In genomic region chr5:119831791-119832478, GRCm38 (mm10) we compare ENCODE assay signal across 12 mouse cellular contexts. TPM values are rescaled to one million over a fixed set of nuclear protein-coding genes. Genes with fewer than 3 reads are reported as not detected.
A peak's percentile ranks its signal among the peaks of the same experiment; 100 is the strongest.
DNase-seq lines count a peak whose midpoint lies in the region; ATAC-seq and TF ChIP-seq lines count a peak whose summit lies in the region.
"Had no signal": no experiment of that assay in that cellular context is flagged by ENCODE, and none has a peak within 500 bp of the region (broad histone marks: within the 10 kb centered on the region; RNA-seq: fewer than 3 reads in every experiment).

No protein-coding gene starts in this region.

- 2% methylated on average over 25 of the region's 25 CpGs for WGBS in lung, embryonic 14.5 days
- WGBS in embryonic facial prominence, embryonic 11.5 days = under 1% methylated on average over 25 of the region's 25 CpGs
- WGBS in intestine, embryonic 14.5 days = 3% methylated on average over 25 of the region's 25 CpGs
- under 1% methylated on average over 25 of the region's 25 CpGs for WGBS in lung, postnatal 0 days

- TF ChIP-seq CTCF in lung, embryonic 14.5 days (IDR thresholded peaks at IDR 0.05; ENCODE audit: low read depth) = peak; percentile 6; the same call in 1 of the 2 replicates
- TF ChIP-seq CTCF in lung, postnatal 0 days (IDR thresholded peaks at IDR 0.05) = 0 out of 2 replicates have a peak, but pooled peaks have one; percentile 7

- H3K9me3 ChIP-seq in lung, embryonic 14.5 days (ENCODE audit: low read depth, low read length) = no peaks in the 10 kb centered on the region
- no peaks in the 10 kb centered on the region for H3K9me3 ChIP-seq in embryonic facial prominence, embryonic 11.5 days (replicated peaks; ENCODE audit: control insufficient read depth, low read length)
- no peaks in the 10 kb centered on the region for H3K9me3 ChIP-seq in intestine, embryonic 14.5 days (ENCODE audit: control insufficient read depth, low read length)
- H3K9me3 ChIP-seq in lung, postnatal 0 days (ENCODE audit: low read length) = no peaks in the 10 kb centered on the region

- peaks cover 3% of the 10 kb centered on the region; the same call in 1 of the 2 replicates for H3K4me1 ChIP-seq in lung, embryonic 14.5 days (ENCODE audit: insufficient read depth)
- H3K4me1 ChIP-seq in embryonic facial prominence, embryonic 11.5 days (ENCODE audit: control insufficient read depth, insufficient read depth, low read length) = peaks cover 6% of the 10 kb centered on the region; the same call in 1 of the 2 replicates
- H3K4me1 ChIP-seq in intestine, embryonic 14.5 days (replicated peaks; ENCODE audit: control insufficient read depth, insufficient read depth, low read length) = no peaks in the 10 kb centered on the region
- H3K4me1 ChIP-seq in lung, postnatal 0 days (ENCODE audit: insufficient read depth, low read depth, low read length) = no peaks in the 10 kb centered on the region

- peaks cover 39% of the 10 kb centered on the region for H3K27me3 ChIP-seq in lung, embryonic 14.5 days (ENCODE audit: insufficient read depth, low read length)
- H3K27me3 ChIP-seq in embryonic facial prominence, embryonic 11.5 days (ENCODE audit: control insufficient read depth, insufficient read depth, low read length) = peaks cover 78% of the 10 kb centered on the region
- H3K27me3 ChIP-seq in intestine, embryonic 14.5 days (replicated peaks; ENCODE audit: control insufficient read depth, insufficient read depth, low read length) = peaks cover 95% of the 10 kb centered on the region
- peaks cover 13% of the 10 kb centered on the region for H3K27me3 ChIP-seq in lung, postnatal 0 days (replicated peaks; ENCODE audit: insufficient read depth, low read length)

- H3K27ac ChIP-seq in lung, embryonic 14.5 days (ENCODE audit: low read depth) = peak overlapping the region; percentile 97
- H3K27ac ChIP-seq in embryonic facial prominence, embryonic 11.5 days (replicated peaks; ENCODE audit: low read depth, low read length) = no peak overlapping the region
- H3K27ac ChIP-seq in intestine, embryonic 14.5 days (ENCODE audit: low read depth) = no peak overlapping the region
- H3K27ac ChIP-seq in lung, postnatal 0 days (ENCODE audit: low read length) = peak overlapping the region; percentile 87
- H3K27ac ChIP-seq: kidney, postnatal 0 days; liver, embryonic 14.5 days had no signal

- ATAC-seq in lung, embryonic 14.5 days (ENCODE audit: insufficient read depth) = peak; percentile 60; the same call in 1 of the 2 replicates
- no peak for ATAC-seq in embryonic facial prominence, embryonic 11.5 days (replicated peaks; ENCODE audit: insufficient number of reproducible peaks, low FRiP score, low TSS enrichment, low read depth)
- ATAC-seq in intestine, embryonic 14.5 days (replicated peaks; ENCODE audit: low FRiP score, low TSS enrichment, low read depth) = no peak
- ATAC-seq in lung, postnatal 0 days = peak; percentile 55
- no peak for ATAC-seq in activated CD4-positive, CD25-positive, alpha-beta regulatory T cell, adult 4 months

- no peak for TF ChIP-seq EP300 in lung, postnatal 0 days (IDR thresholded peaks at IDR 0.05)

- peaks cover 6% of the 10 kb centered on the region for H3K36me3 ChIP-seq in lung, embryonic 14.5 days (ENCODE audit: insufficient read depth)
- H3K36me3 ChIP-seq in embryonic facial prominence, embryonic 11.5 days (replicated peaks; ENCODE audit: control insufficient read depth, insufficient read depth, low read depth, low read length) = no peaks in the 10 kb centered on the region
- H3K36me3 ChIP-seq in intestine, embryonic 14.5 days (ENCODE audit: control insufficient read depth, insufficient read depth, low read length) = no peaks in the 10 kb centered on the region
- H3K36me3 ChIP-seq in lung, postnatal 0 days (ENCODE audit: insufficient read depth, low read length) = no peaks in the 10 kb centered on the region

- H3K9ac ChIP-seq in lung, embryonic 14.5 days = peak overlapping the region; percentile 98
- H3K9ac ChIP-seq in embryonic facial prominence, embryonic 11.5 days (replicated peaks; ENCODE audit: low read length) = no peak overlapping the region
- H3K9ac ChIP-seq in intestine, embryonic 14.5 days (ENCODE audit: low read length) = no peak overlapping the region
- peak overlapping the region; percentile 71 for H3K9ac ChIP-seq in lung, postnatal 0 days (replicated peaks; ENCODE audit: low read depth)
- H3K9ac ChIP-seq: liver, embryonic 14.5 days had no signal

- peak overlapping the region; percentile 63 for H3K4me3 ChIP-seq in lung, embryonic 14.5 days (ENCODE audit: low read depth, low read length)
- H3K4me3 ChIP-seq in embryonic facial prominence, embryonic 11.5 days (ENCODE audit: low read depth, low read length) = no peak overlapping the region
- no peak overlapping the region for H3K4me3 ChIP-seq in intestine, embryonic 14.5 days (ENCODE audit: low read depth, low read length)
- H3K4me3 ChIP-seq in lung, postnatal 0 days (ENCODE audit: low read depth, low read length) = peak overlapping the region; percentile 58

- peak; percentile 83 for DNase-seq in lung, embryonic 14.5 days
- no peak for DNase-seq in lung, postnatal 14 days
- peak; percentile 15 for DNase-seq in embryonic facial prominence, embryonic 11.5 days (ENCODE audit: low spot score)
- DNase-seq in intestine, embryonic 14.5 days (ENCODE audit: low spot score) = peak; percentile 65
- peak; percentile 72 for DNase-seq in lung, postnatal 0 days (ENCODE audit: low spot score)
- no peak for DNase-seq in layer of hippocampus, adult 9-10 months (ENCODE audit: low spot score)
- no peak for DNase-seq in urinary bladder, postnatal 10 days (ENCODE audit: low spot score)
- DNase-seq: cerebellum, postnatal 36 days; thymus, postnatal 4 days had no signal

- peak overlapping the region; percentile 84 for H3K4me2 ChIP-seq in lung, embryonic 14.5 days
- no peak overlapping the region for H3K4me2 ChIP-seq in embryonic facial prominence, embryonic 11.5 days (ENCODE audit: low read depth, low read length)
- H3K4me2 ChIP-seq in intestine, embryonic 14.5 days (ENCODE audit: low read length) = peak overlapping the region; percentile 24
- H3K4me2 ChIP-seq in lung, postnatal 0 days (replicated peaks; ENCODE audit: low read depth, low read length) = peak overlapping the region; percentile 67

RNA-seq across cellular contexts. Expression of gene Tbx5, which starts 0.5 kb away (rescaled TPM):
- 57.7 and 59.4 TPM in 2 replicates for polyA plus RNA-seq in lung, embryonic 14.5 days (2014; fragmentation: Nextera tagmentation; extraction: Ambion mirVana)
- polyA plus RNA-seq in embryonic facial prominence, embryonic 11.5 days (2014; fragmentation: Nextera tagmentation; extraction: Ambion mirVana) = 0.55 and 0.71 TPM in 2 replicates
- not detected in 2 replicates for polyA plus RNA-seq in intestine, embryonic 14.5 days (2014; fragmentation: Nextera tagmentation; extraction: Ambion mirVana)
- polyA plus RNA-seq in lung, postnatal 0 days (2015; fragmentation: Nextera tagmentation; extraction: Ambion mirVana) = 25.3 and 26.7 TPM in 2 replicates
- polyA plus RNA-seq in activated CD4-positive, CD25-positive, alpha-beta regulatory T cell, adult 4 months (2017; shearing (Covaris generic)) = not detected
- polyA plus RNA-seq: kidney, postnatal 0 days had no signal

Comparison
In these comparisons a context has a peak if more than half of its experiments do, and no peak if none do; other contexts are left out.
1. DNase-seq: peak in lung, embryonic 14.5 days (single experiment), embryonic facial prominence, embryonic 11.5 days (single experiment), intestine, embryonic 14.5 days (single experiment) and lung, postnatal 0 days (single experiment); none in lung, postnatal 14 days (single experiment), layer of hippocampus, adult 9-10 months (single experiment) and urinary bladder, postnatal 10 days (single experiment).
2. ATAC-seq: peak in lung, embryonic 14.5 days (single experiment) and lung, postnatal 0 days (single experiment); none in embryonic facial prominence, embryonic 11.5 days (single experiment), intestine, embryonic 14.5 days (single experiment) and activated CD4-positive, CD25-positive, alpha-beta regulatory T cell, adult 4 months (single experiment).
3. H3K27ac ChIP-seq: peak in lung, embryonic 14.5 days (single experiment) and lung, postnatal 0 days (single experiment); none in embryonic facial prominence, embryonic 11.5 days (single experiment) and intestine, embryonic 14.5 days (single experiment).
4. H3K4me3 ChIP-seq: peak in lung, embryonic 14.5 days (single experiment) and lung, postnatal 0 days (single experiment); none in embryonic facial prominence, embryonic 11.5 days (single experiment) and intestine, embryonic 14.5 days (single experiment).
5. H3K9ac ChIP-seq: peak in lung, embryonic 14.5 days (single experiment) and lung, postnatal 0 days (single experiment); none in embryonic facial prominence, embryonic 11.5 days (single experiment) and intestine, embryonic 14.5 days (single experiment).
6. RNA of gene Tbx5, which starts 0.5 kb away (polyA plus RNA-seq): 57.7 to 59.4 TPM in lung, embryonic 14.5 days and 25.3 to 26.7 TPM in lung, postnatal 0 days; 0.55 to 0.71 TPM in embryonic facial prominence, embryonic 11.5 days, not detected in intestine, embryonic 14.5 days and not detected in activated CD4-positive, CD25-positive, alpha-beta regulatory T cell, adult 4 months; every median in the first group is over 10 times any median in the second.